Mouse (Mus musculus) kidney, embryonic 16.5 days (tissue): ENCODE measurements around the gene Pi4k2a. TPM values are rescaled to one million over a fixed set of nuclear protein-coding genes. Genes with fewer than 3 reads are reported as not detected.
A peak's percentile ranks its signal among the peaks of the same experiment; 100 is the strongest.
"Not testable (repeated sequence)": the region's sequence is repeated elsewhere in the genome, so short reads cannot be mapped to it uniquely, and the experiment has no call there.

ENCODE experiments used
- ATAC-seq: fragments of 200-750 bp; cut with Nextera tagmentation; 2 replicates; pipeline ENCODE4 v1.8.0; 2017; ENCODE audit warnings: moderate TSS enrichment; ENCODE audit not compliant: low FRiP score, low TSS enrichment
- H3K27ac ChIP-seq: fragments of 300-500 bp; sonication (generic); 2 replicates; pipeline ENCODE4 v1.5.1; 2014; ENCODE audit warnings: low read length
- H3K27me3 ChIP-seq: fragments of 300-500 bp; sonication (generic); 2 replicates; pipeline ENCODE4 v1.6.1; 2014; ENCODE audit warnings: low read length, control low read depth, mixed read lengths; ENCODE audit not compliant: insufficient read depth
- H3K36me3 ChIP-seq: fragments of 300-500 bp; sonication (generic); 2 replicates; pipeline ENCODE4 v1.6.1; 2014; ENCODE audit warnings: low read length, control low read depth, mixed read lengths; ENCODE audit not compliant: insufficient read depth
- H3K4me1 ChIP-seq: fragments of 300-500 bp; sonication (generic); 2 replicates; pipeline ENCODE4 v1.6.1; 2014; ENCODE audit warnings: low read length, control low read depth, mixed read lengths; ENCODE audit not compliant: insufficient read depth
- H3K4me2 ChIP-seq: fragments of 300-500 bp; sonication (generic); replicated peaks from 2 replicates; pipeline ENCODE4 v1.6.1; 2014; ENCODE audit warnings: low read depth, low read length
- H3K4me3 ChIP-seq: fragments of 300-500 bp; sonication (generic); 2 replicates; pipeline ENCODE4 v1.5.1; 2014; ENCODE audit warnings: mild to moderate bottlenecking, low read length
- H3K9ac ChIP-seq: fragments of 300-500 bp; sonication (generic); replicated peaks from 2 replicates; pipeline ENCODE4 v1.6.1; 2014; ENCODE audit warnings: low read length
- H3K9me3 ChIP-seq: fragments of 300-500 bp; sonication (generic); 2 replicates; pipeline ENCODE4 v1.6.1; 2016; ENCODE audit warnings: low read length, control low read depth
- WGBS: fragments of 180-500 bp; shearing (Covaris S2); extraction: QIAGEN DNeasy Blood & Tissue Kit; methylation state at CpG from one replicate; pipeline ENCODE4 v1.1.7; 2014; 5-methylcytosine and 5-hydroxymethylcytosine counted together
- polyA plus RNA-seq: library from polyadenylated mRNA; unstranded; fragments of >200 nt; fragmentation: Nextera tagmentation; extraction: Ambion mirVana; gene quantifications from 2 replicates; pipeline ENCODE4 v1.2.1, GENCODE M21; 2015

The Pi4k2a gene
- polyA plus RNA-seq, 1 experiment from 2014 or later, result 15.3 TPM

- Histone ChIP-seq H3K9ac (no peak overlapping the region), H3K4me3 (no peak overlapping the region), H3K9me3 (no peaks in the 10 kb centered on the region), H3K4me1 (peaks cover 7% of the 10 kb centered on the region; the same call in 1 of the 2 replicates), H3K27me3 (no peaks in the 10 kb centered on the region), H3K36me3 (peaks cover 6% of the 10 kb centered on the region; the same call in 1 of the 2 replicates), H3K4me2 (no peak overlapping the region), H3K27ac (no peak overlapping the region)
- no peak for ATAC-seq
- WGBS, result 95% methylated on average over 12 of the region's 12 CpGs
Measured at GRCm38 (mm10) chr19:42079006-42079405, 11.3 kb upstream of the Pi4k2a start.

GRCm38 (mm10) chr19:42079950-42080349, 10.3 kb upstream of the Pi4k2a start:
- no peak overlapping the region for H3K4me2 ChIP-seq
- H3K36me3 ChIP-seq, result peaks cover 6% of the 10 kb centered on the region; the same call in 1 of the 2 replicates
- 58% methylated on average over 5 of the region's 5 CpGs for WGBS
- no peaks in the 10 kb centered on the region for H3K27me3 ChIP-seq
- H3K4me3 ChIP-seq, result no peak overlapping the region
- no peak overlapping the region for H3K9ac ChIP-seq
- H3K4me1 ChIP-seq, result peaks cover 7% of the 10 kb centered on the region; the same call in 1 of the 2 replicates
- H3K9me3 ChIP-seq, result no peaks in the 10 kb centered on the region
- no peak overlapping the region for H3K27ac ChIP-seq
- ATAC-seq, result no peak

GRCm38 (mm10) chr19:42080469-42080868, 9.8 kb upstream of the Pi4k2a start:
- Histone ChIP-seq H3K27ac (no peak overlapping the region), H3K4me2 (no peak overlapping the region), H3K4me3 (no peak overlapping the region), H3K36me3 (peaks cover 5% of the 10 kb centered on the region; the same call in 1 of the 2 replicates), H3K4me1 (peaks cover 8% of the 10 kb centered on the region), H3K27me3 (no peaks in the 10 kb centered on the region), H3K9ac (no peak overlapping the region), H3K9me3 (no peaks in the 10 kb centered on the region)
- WGBS, result 47% methylated on average over 11 of the region's 11 CpGs
- no peak for ATAC-seq

- not testable (repeated sequence) for ATAC-seq, H3K9me3 ChIP-seq, H3K27me3 ChIP-seq, H3K27ac ChIP-seq, H3K36me3 ChIP-seq, H3K9ac ChIP-seq, H3K4me3 ChIP-seq, H3K4me2 ChIP-seq
- H3K4me1 ChIP-seq, result peaks cover 15% of the 10 kb centered on the region
- 88% methylated on average over 5 of the region's 5 CpGs for WGBS
Measured at GRCm38 (mm10) chr19:42081613-42082012, 8.7 kb upstream of the Pi4k2a start.

DNA sequence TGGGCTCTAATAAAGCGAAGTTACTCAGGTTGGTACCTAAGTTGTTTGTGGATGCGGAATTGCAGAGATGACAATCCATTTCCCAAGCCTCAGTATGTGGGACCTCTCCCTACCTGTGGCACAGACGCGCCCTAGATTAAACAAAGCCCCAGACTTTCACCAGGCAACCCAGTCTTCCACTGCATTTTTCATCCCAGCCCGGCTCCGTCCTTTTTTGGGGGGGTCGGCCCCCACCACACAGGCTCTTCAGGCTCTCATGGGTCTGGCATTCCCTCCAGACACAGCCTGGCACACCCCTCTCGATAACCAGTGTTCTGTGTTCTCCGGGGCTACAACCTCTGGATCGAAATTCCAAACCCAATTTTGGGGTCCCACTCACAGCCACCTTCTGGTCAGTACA, 4.6 kb upstream of the Pi4k2a start:
- no peak overlapping the region for H3K27ac ChIP-seq
- no peaks in the 10 kb centered on the region for H3K36me3 ChIP-seq
- H3K4me3 ChIP-seq, result peak overlapping the region; percentile 67
- H3K4me2 ChIP-seq, result peak overlapping the region; percentile 79
- H3K9ac ChIP-seq, result peak overlapping the region; percentile 75
- H3K4me1 ChIP-seq, result peaks cover 15% of the 10 kb centered on the region
- 11% methylated on average over 10 of the region's 10 CpGs for WGBS
- H3K27me3 ChIP-seq, result no peaks in the 10 kb centered on the region
- H3K9me3 ChIP-seq, result no peaks in the 10 kb centered on the region
- ATAC-seq, result no peak

- Histone ChIP-seq H3K27me3 (no peaks in the 10 kb centered on the region), H3K4me3 (peak within 1 kb of the TSS; percentile 67), H3K9ac (peak within 1 kb of the TSS; percentile 75), H3K36me3 (no peaks in the 10 kb centered on the region), H3K4me1 (peaks cover 17% of the 10 kb centered on the region), H3K9me3 (no peaks in the 10 kb centered on the region), H3K27ac (peak within 1 kb of the TSS; percentile 43; the same call in 1 of the 2 replicates), H3K4me2 (peak within 1 kb of the TSS; percentile 79)
- ATAC-seq, result peak; percentile 76
- under 1% methylated on average over 21 of the region's 21 CpGs for WGBS
Measured at GRCm38 (mm10) chr19:42086166-42086565, 4.1 kb upstream of the Pi4k2a start, which contains the start of gene Morn4. Gene Morn4, minus strand, starts transcription at chr19:42086357.

- H3K9me3 ChIP-seq, result no peaks in the 10 kb centered on the region
- H3K36me3 ChIP-seq, result 0 out of 2 replicates have a peak, but pooled peaks cover 1% of the 10 kb centered on the region
- peak overlapping the region; percentile 64 for H3K27ac ChIP-seq
- peak overlapping the region; percentile 84 for H3K4me3 ChIP-seq
- H3K4me2 ChIP-seq, result peak overlapping the region; percentile 49
- WGBS, result 17% methylated on average over 14 of the region's 14 CpGs
- no peak for ATAC-seq
- H3K4me1 ChIP-seq, result peaks cover 33% of the 10 kb centered on the region
- H3K27me3 ChIP-seq, result no peaks in the 10 kb centered on the region
- peak overlapping the region; percentile 28; the same call in 1 of the 2 replicates for H3K9ac ChIP-seq
Measured at GRCm38 (mm10) chr19:42089103-42089747, 1.0 kb upstream of the Pi4k2a start.

DNA sequence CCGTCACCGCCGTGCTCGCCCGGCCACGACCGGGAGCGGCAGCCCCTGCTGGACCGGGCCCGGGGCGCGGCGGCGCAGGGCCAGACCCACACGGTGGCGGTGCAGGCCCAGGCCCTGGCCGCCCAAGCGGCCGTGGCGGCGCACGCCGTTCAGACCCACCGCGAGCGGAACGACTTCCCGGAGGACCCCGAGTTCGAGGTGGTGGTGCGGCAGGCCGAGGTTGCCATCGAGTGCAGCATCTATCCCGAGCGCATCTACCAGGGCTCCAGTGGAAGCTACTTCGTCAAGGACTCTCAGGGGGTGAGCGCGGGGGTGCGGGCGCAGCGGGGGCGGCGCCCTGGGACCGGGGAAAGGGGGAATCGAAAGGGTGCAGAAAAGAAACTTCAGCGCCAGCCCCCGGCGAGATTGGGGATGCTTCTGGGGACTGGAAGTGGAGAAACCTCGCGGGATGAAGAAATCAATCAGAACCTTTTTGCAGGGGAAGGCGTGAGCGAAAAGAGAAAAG, 419 bp downstream of the Pi4k2a start:
- H3K4me3 ChIP-seq, result peak overlapping the region; percentile 84
- peaks cover 29% of the 10 kb centered on the region for H3K4me1 ChIP-seq
- H3K9ac ChIP-seq, result peak overlapping the region; percentile 88
- peak; percentile 79 for ATAC-seq
- H3K4me2 ChIP-seq, result peak overlapping the region; percentile 69
- H3K36me3 ChIP-seq, result peaks cover 7% of the 10 kb centered on the region; the same call in 1 of the 2 replicates
- 0% methylated on average over 42 of the region's 52 CpGs for WGBS
- H3K27ac ChIP-seq, result peak overlapping the region; percentile 90
- no peaks in the 10 kb centered on the region for H3K27me3 ChIP-seq
- H3K9me3 ChIP-seq, result no peaks in the 10 kb centered on the region

GRCm38 (mm10) chr19:42099406-42099805, 9.1 kb downstream of the Pi4k2a start:
- H3K36me3 ChIP-seq, result peaks cover 25% of the 10 kb centered on the region; the same call in 1 of the 2 replicates
- H3K27ac ChIP-seq, result no peak overlapping the region
- H3K4me2 ChIP-seq, result no peak overlapping the region
- WGBS, result 85% methylated on average over 3 of the region's 3 CpGs
- H3K9me3 ChIP-seq, result no peaks in the 10 kb centered on the region
- no peaks in the 10 kb centered on the region for H3K27me3 ChIP-seq
- no peaks in the 10 kb centered on the region for H3K4me1 ChIP-seq
- no peak for ATAC-seq
- H3K9ac ChIP-seq, result no peak overlapping the region
- H3K4me3 ChIP-seq, result no peak overlapping the region

DNA sequence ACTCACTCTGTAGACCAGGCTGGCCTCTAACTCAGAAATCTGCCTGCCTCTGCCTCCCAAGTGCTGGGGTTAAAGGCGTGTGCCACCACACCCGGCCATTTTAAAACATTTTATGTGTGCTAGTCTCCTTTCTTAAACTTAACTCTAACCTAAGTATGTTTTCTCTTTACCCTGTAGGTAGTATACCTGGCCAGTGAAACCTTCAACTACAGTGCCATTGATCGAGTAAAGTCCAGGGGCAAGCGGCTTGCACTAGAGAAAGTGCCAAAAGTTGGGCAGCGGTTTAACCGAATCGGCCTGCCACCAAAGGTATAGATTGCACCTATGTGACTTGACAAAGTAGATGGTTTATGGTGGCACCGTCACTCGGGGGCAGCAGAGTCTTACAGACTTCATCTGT, 14.4 kb downstream of the Pi4k2a start:
- no peak for ATAC-seq
- WGBS, result 95% methylated on average over 9 of the region's 9 CpGs

More for the DNA sequence above, 14.4 kb downstream of the Pi4k2a start:
- no peaks in the 10 kb centered on the region for H3K27me3 ChIP-seq
- H3K27ac ChIP-seq, result no peak overlapping the region
- H3K4me2 ChIP-seq, result no peak overlapping the region
- H3K36me3 ChIP-seq, result peaks cover 32% of the 10 kb centered on the region
- H3K9ac ChIP-seq, result no peak overlapping the region
- no peaks in the 10 kb centered on the region for H3K9me3 ChIP-seq
- no peaks in the 10 kb centered on the region for H3K4me1 ChIP-seq
- no peak overlapping the region for H3K4me3 ChIP-seq
